Mouse (Mus musculus) left cerebral cortex, adult 8-10 months (tissue): ENCODE results near the gene Taz. TPM values are rescaled to one million over a fixed set of nuclear protein-coding genes. Genes with fewer than 3 reads are reported as not detected.

Source experiments
- DNase-seq, 2 experiments: peaks; one replicate each; pipeline ENCODE4 v3.0.0; 2022; ENCODE audit warnings: low spot score in 2 of 2
- microRNA-seq, 2 experiments: library from miRNA; unstranded; fragments of <30 nt; microRNA quantifications; one replicate each; pipeline ENCODE4 v1.2.0; 2022
- total RNA-seq, 4 experiments: library from RNA; stranded (reverse); gene quantifications; 2 replicates each; pipeline ENCODE4 v1.2.4; 2022

Taz gene
- total RNA-seq, 4 experiments from 2014 or later, result 60.9 to 67.1 (median 63.8) TPM

GRCm38 (mm10) chrX:74277916-74278315 lies 3.8 kb upstream of the Taz start:
- no peak for DNase-seq

- no peak for DNase-seq
Observed at GRCm38 (mm10) chrX:74281041-74281731, 526 bp upstream of the Taz start.

- DNase-seq, result peak; percentile 72 to 83
Observed at GRCm38 (mm10) chrX:74282395-74283091, 831 bp downstream of the Taz start.

DNA sequence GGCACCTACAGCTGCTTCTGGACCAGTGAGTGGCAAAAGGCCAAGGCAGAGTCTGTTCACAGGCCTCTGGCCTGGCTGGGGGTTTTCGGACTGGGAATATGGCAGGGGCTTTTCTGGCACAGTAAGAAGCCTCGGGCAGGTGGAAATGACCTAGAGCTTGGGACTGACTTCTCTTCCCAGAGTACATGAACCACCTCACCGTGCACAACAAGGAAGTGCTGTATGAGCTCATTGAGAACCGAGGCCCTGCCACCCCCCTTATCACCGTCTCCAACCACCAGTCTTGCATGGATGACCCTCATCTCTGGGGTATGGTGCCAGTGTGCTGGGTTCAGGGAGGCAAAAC lies 1.4 kb downstream of the Taz start:
- no peak for DNase-seq

DNA sequence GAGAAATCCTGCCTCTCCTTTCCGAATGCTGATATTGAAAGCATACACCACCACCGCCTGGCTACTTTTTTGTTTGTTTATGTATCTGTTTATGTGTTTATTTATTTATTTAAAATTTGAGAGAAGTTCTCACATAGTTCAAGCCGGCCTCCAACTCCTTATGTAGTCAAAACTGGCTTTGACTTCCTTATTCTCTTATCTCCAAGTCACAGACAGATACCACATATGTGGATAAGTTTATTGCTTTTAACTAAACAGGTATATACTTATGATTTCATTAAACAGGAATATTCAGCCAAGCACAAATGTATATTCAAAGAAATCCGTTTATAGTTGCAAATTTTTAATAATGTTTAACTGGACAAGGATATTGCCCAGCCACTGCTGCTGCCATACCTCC lies 11.7 kb downstream of the Taz start:
- DNase-seq, result no peak

GRCm38 (mm10) chrX:74296538-74297448 lies 15.1 kb downstream of the Taz start, which contains the start of gene Atp6ap1:
Gene Atp6ap1 (plus strand): TSS chrX:74297097.
- DNase-seq, result peak; percentile 88 to 94

- no peak for DNase-seq
Observed at GRCm38 (mm10) chrX:74298348-74298747, 16.6 kb downstream of the Taz start.

DNA sequence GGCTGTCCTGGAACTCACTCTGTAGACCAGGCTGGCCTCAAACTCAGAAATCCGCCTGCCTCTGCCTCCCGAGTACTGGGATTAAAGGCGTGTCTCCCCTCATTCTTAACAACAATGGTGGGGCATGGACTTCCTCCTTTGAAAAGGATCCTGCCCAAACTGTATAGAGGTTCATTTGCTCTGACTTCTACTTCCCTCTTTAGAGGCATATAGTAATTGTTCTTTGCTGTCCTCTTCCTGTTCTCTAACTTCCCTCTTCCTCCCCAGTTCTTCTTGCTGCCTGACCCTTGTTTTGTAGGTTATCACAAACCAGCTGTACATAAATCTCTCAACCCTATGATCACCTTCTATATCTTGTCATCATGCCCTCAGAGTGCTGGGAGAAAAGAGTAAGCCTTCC lies 18.0 kb downstream of the Taz start:
- DNase-seq, result no peak

DNA sequence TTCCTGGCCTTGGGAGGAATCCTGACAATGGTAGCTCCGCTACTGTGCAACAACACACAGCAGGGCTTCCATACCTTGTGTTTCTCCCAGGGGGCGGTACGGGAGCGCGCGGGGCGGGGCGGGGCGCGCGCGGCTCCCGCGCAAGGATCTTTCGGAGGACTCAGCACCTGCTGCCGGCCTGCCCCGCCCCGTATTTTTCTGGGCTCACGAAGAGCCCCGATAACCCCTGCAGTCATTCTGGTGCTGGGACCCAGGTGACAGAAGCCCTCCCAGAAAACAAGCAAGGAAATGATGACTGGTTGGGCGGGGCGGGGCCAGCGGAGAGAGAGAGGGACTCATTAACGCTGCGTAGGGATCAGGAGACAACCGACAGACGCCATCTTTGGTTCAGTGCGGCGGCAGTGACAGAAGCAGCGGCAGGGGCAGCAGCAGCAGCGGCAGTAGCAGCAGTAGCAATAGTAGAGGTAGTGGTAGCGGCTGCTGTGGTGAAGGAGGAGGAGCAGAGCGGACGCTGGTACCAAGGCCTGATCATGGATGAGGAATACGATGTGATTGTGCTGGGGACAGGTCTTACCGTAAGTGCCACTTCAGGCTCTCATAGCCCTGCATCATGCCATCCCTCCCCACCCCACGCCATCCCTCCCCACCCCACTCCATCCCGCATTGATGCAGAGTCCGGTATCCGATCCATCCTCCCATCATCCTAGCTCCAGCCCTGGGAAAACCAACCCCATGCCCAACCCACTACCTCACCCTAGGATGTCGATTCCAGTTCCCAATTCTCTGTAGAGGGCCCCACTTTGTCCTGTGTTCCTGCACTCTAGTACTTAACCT lies 23.4 kb downstream of the Taz start, which contains the start of gene Gdi1:
Gdi1 (plus strand) TSS at position 132 of the 834 bp plus-strand sequence.
- DNase-seq, result peak in 1 of 2 experiments; percentile 33

GRCm38 (mm10) chrX:74312540-74313464 lies 31.1 kb downstream of the Taz start, which contains the start of gene Fam50a:
Gene Fam50a (plus strand): TSS chrX:74313033.
- DNase-seq, result peak; percentile 66 to 88

DNA sequence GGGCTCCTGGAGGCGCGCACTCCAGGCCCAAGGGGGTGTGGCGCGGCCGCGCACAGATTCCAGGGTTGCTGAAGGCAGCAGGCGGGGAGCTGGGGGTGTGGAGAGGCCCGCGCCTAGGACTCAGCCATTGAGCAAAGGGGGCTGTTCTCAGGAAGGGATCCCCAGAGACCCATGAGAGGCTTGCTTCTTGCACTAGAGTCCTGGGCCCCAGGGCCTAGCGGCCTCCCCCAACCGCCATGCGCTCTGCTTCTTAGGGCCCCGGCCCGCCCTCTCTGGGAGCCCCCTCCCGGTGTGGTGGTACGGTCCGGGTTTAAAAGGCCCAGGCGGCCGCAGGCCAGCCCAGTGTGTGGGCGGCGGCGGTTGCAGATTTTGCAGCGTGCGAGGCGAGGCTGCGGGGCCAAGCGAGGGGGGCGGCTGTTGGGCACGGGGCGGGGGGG lies 47.0 kb downstream of the Taz start, which contains the start of gene Plxna3:
Plxna3 (plus strand) TSS at position 342 of the 437 bp plus-strand sequence.
- peak; percentile 26 to 44 for DNase-seq

DNA sequence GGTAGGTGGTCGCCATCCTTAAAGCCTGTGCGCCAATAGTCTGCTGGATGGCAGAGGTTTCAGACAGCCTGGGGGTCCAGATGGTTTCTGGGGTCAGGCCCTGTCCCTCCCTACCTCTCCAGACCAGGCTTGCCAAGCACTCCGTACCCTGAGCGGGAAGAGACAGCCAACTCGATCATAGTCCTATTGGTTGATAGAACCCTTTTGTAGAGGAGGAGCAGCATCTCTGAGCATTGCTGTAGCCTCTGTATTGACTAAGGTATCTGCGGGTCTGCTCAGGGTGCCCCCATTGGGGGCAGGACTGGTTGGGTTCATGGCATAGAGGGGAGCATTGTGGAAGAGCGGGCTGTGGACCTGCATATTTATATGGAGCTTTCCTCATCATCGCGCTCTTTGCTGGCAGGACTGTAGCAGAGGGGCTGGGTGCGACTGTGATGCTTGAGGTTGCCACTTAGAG lies 47.5 kb downstream of the Taz start:
- no peak for DNase-seq

DNA sequence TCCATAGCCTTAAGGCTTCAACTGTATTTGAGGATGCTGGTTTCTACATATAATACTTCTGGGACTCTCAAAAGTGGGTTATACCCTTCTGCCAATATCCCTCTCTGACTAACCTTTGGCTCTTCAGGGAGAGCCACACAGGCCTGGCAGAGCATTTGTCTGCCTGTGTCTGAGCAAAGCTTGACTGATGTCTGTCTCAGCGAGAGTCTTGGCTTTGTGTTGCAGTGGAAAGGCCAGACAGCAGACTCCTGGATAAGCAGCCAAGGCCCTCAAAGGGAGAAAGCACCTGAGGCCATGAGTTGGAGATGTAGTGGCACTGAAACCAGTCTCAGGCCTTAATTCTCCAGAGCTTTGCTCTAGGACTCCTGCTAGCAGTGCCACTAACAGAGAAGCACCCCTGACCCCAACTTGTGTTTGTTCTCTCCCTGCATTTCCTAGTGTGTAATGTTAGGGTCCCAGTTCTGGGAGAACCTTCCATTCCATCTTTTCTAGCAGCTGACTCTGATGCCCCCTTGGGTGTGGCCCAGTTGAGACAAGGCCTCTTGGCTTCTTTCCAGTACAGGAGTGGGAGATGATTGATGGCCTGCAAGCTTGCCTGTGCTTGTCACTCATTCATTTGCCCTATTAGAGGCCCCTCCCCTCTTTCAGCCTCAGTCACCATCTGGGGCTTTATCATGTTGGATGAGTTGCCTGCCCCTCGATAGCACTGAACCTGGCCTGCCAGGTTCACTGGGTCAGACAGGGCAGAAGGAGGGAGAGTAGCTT lies 48.6 kb downstream of the Taz start:
- no peak for DNase-seq

Small RNA genes lying within 50 kb of the gene (microRNA-seq; reads per million reads assigned to microRNA genes)
- 0 reads per million in 2 experiments for gene Mir7091
- 0 reads per million in 2 experiments for gene Mir7092

Other genes starting within 250 kb of the Taz start
- 1 to 10 TPM in 1 of 4 experiments, under 1 TPM in 1, not detected in 2; 0.59 to 2.5 TPM for gene Opn1mw, start 154.4 kb upstream of the Taz start, total RNA-seq
- 10 to 100 TPM; 87.7 to 95.0 (median 90.3) TPM for gene Mecp2, start 146.5 kb upstream of the Taz start, total RNA-seq
- not detected for gene Tex28, start 114.1 kb upstream of the Taz start, total RNA-seq
- gene Tktl1, start 104.7 kb upstream of the Taz start, total RNA-seq, result not detected
- gene Flna, start 32.1 kb upstream of the Taz start, total RNA-seq, result 10 to 100 TPM; 48.4 to 70.4 (median 61.4) TPM
- gene Emd, start 27.2 kb upstream of the Taz start, total RNA-seq, result 10 to 100 TPM; 33.5 to 39.5 (median 38.8) TPM
- 100 to 1,000 TPM; 134 to 270 (median 185) TPM for gene Rpl10, start 11.1 kb upstream of the Taz start, total RNA-seq
- 1 to 10 TPM; 1.8 to 5.0 (median 3.1) TPM for gene Dnase1l1, start 425 bp downstream of the Taz start, total RNA-seq
- gene Atp6ap1, start 15.2 kb downstream of the Taz start, total RNA-seq, result 100 to 1,000 TPM; 362 to 373 (median 369) TPM
- 100 to 1,000 TPM; 615 to 673 (median 650) TPM for gene Gdi1, start 23.1 kb downstream of the Taz start, total RNA-seq
- 10 to 100 TPM; 31.3 to 37.6 (median 33.6) TPM for gene Fam50a, start 31.1 kb downstream of the Taz start, total RNA-seq
- gene Plxna3, start 47.2 kb downstream of the Taz start, total RNA-seq, result 10 to 100 TPM; 21.6 to 29.4 (median 25.8) TPM
- 10 to 100 TPM; 22.3 to 28.7 (median 25.7) TPM for gene Lage3, start 71.7 kb downstream of the Taz start, total RNA-seq
- gene Ubl4a, start 91.3 kb downstream of the Taz start, total RNA-seq, result 10 to 100 TPM; 62.8 to 70.3 (median 68.1) TPM
- gene Slc10a3, start 91.4 kb downstream of the Taz start, total RNA-seq, result 1 to 10 TPM; 2.8 to 4.5 (median 3.7) TPM
- 10 to 100 TPM; 16.8 to 29.9 (median 20.9) TPM for gene Fam3a, start 111.4 kb downstream of the Taz start, total RNA-seq
- gene Ikbkg, start 111.4 kb downstream of the Taz start, total RNA-seq, result 10 to 100 TPM; 47.2 to 59.1 (median 51.5) TPM
- gene G6pdx, start 147.3 kb downstream of the Taz start, total RNA-seq, result 10 to 100 TPM; 32.6 to 42.0 (median 37.0) TPM
- gene Gm6880, start 199.5 kb downstream of the Taz start, total RNA-seq, result not detected